Mouse (Mus musculus): ENCODE data around the gene Ctbp2. TPM values are rescaled to one million over a fixed set of nuclear protein-coding genes. Genes with fewer than 3 reads are reported as not detected.

Gene Ctbp2
- polyA plus RNA-seq, 1 experiment from 2014 or later: 50.5 TPM

- Histone ChIP-seq H3K9ac (replicated peaks) (no peak overlapping the region), H3K27me3 (replicated peaks) (no peaks in the 10 kb centered on the region), H3K36me3 (no peaks in the 10 kb centered on the region; the same call in 1 of the 2 replicates), H3K4me1 (no peaks in the 10 kb centered on the region), H3K4me3 (replicated peaks) (no peak overlapping the region), H3K27ac (replicated peaks) (no peak overlapping the region), H3K4me2 (no peak overlapping the region), H3K9me3 (replicated peaks) (no peaks in the 10 kb centered on the region)
- 88% methylated on average over 3 of the region's 3 CpGs for WGBS
- no peak for ATAC-seq (ENCODE audit: low FRiP score)
Observed at GRCm38 (mm10) chr7:132964395-132964794, 159.8 kb downstream of the Ctbp2 start.

- Histone ChIP-seq H3K9me3 (replicated peaks) (no peaks in the 10 kb centered on the region), H3K36me3 (no peaks in the 10 kb centered on the region), H3K27me3 (replicated peaks) (no peaks in the 10 kb centered on the region), H3K27ac (replicated peaks) (no peak overlapping the region), H3K4me1 (no peaks in the 10 kb centered on the region), H3K9ac (replicated peaks) (no peak overlapping the region), H3K4me2 (no peak overlapping the region), H3K4me3 (replicated peaks) (no peak overlapping the region)
- 93% methylated on average over 3 of the region's 3 CpGs for WGBS
- no peak for ATAC-seq (ENCODE audit: low FRiP score)
Observed at GRCm38 (mm10) chr7:132950613-132951012, 173.5 kb downstream of the Ctbp2 start.

GRCm38 (mm10) chr7:132949968-132950367, 174.2 kb downstream of the Ctbp2 start:
- H3K27me3 ChIP-seq (replicated peaks): no peaks in the 10 kb centered on the region
- no peak overlapping the region for H3K4me3 ChIP-seq (replicated peaks)
- no peak overlapping the region for H3K9ac ChIP-seq (replicated peaks)
- ATAC-seq (ENCODE audit: low FRiP score): no peak
- 76% methylated on average over 4 of the region's 4 CpGs for WGBS
- H3K4me2 ChIP-seq: no peak overlapping the region
- no peaks in the 10 kb centered on the region for H3K4me1 ChIP-seq
- no peak overlapping the region for H3K27ac ChIP-seq (replicated peaks)
- no peaks in the 10 kb centered on the region for H3K9me3 ChIP-seq (replicated peaks)
- no peaks in the 10 kb centered on the region for H3K36me3 ChIP-seq

- Histone ChIP-seq H3K36me3 (no peaks in the 10 kb centered on the region), H3K27ac (replicated peaks) (no peak overlapping the region), H3K4me3 (replicated peaks) (no peak overlapping the region), H3K27me3 (replicated peaks) (no peaks in the 10 kb centered on the region), H3K9ac (replicated peaks) (no peak overlapping the region), H3K9me3 (replicated peaks) (no peaks in the 10 kb centered on the region), H3K4me2 (no peak overlapping the region), H3K4me1 (no peaks in the 10 kb centered on the region)
- no peak for ATAC-seq (ENCODE audit: low FRiP score)
- WGBS: 82% methylated on average over 2 of the region's 2 CpGs
Observed at GRCm38 (mm10) chr7:132940569-132940968, 183.6 kb downstream of the Ctbp2 start.

- Histone ChIP-seq H3K27ac (replicated peaks) (no peak overlapping the region), H3K4me3 (replicated peaks) (no peak overlapping the region), H3K9ac (replicated peaks) (no peak overlapping the region), H3K27me3 (replicated peaks) (no peaks in the 10 kb centered on the region), H3K9me3 (replicated peaks) (no peaks in the 10 kb centered on the region), H3K4me1 (no peaks in the 10 kb centered on the region), H3K36me3 (no peaks in the 10 kb centered on the region), H3K4me2 (no peak overlapping the region)
- ATAC-seq (ENCODE audit: low FRiP score): no peak
- 88% methylated on average over 2 of the region's 2 CpGs for WGBS
Observed at GRCm38 (mm10) chr7:132939118-132939517, 185.0 kb downstream of the Ctbp2 start.

Other genes with a start within 250 kb of the Ctbp2 start
- 19.6 and 20.5 TPM in 2 replicates for gene Zranb1, start 193.2 kb downstream of the Ctbp2 start, polyA plus RNA-seq (2015; fragmentation: Nextera tagmentation; extraction: Ambion mirVana)
- 21.2 and 30.5 TPM in 2 replicates for gene Fgfr2, start 1.0 kb downstream of the Ctbp2 start, polyA plus RNA-seq (2015; fragmentation: Nextera tagmentation; extraction: Ambion mirVana)